Mouse (Mus musculus) embryo, embryonic 11 days (tissue): Measurements from ENCODE around the gene Dpep1.

Source experiments
- DNase-seq: peaks from one replicate; pipeline ENCODE4 v3.0.0-alpha.2; 2015

The Dpep1 gene

GRCm38 (mm10) chr8:123250940-123251339 is 64.9 kb downstream of the Dpep1 start:
- no peak for DNase-seq
